Mouse (Mus musculus) natural killer cell, adult 2 months (primary cell): Measurements from ENCODE around the gene Btbd9.

Experiments
- DNase-seq, 2 experiments: peaks; one replicate each; pipeline ENCODE4 v3.0.0; 2022; ENCODE audit warnings: low spot score in 2 of 2

The Btbd9 gene

DNA sequence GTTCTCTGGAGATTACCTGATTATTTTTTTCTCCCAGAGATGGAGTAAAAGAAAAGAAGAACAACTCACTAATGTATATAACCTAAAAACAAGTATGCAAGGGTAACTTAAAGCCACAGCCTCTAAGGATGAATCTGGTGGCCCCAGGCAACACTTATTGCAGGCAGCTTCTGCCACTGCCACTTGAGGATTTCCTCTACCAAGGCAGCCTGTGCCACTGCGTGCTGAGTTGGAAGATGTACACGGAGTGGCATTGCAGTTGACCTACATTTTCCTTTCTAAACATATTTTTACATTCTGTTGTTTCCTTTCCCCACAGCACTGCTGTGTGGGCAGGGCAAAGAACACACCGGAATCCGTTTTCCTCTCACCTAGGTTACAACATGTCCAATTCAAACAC, 184.3 kb downstream of the Btbd9 start:
- DNase-seq = no peak

DNA sequence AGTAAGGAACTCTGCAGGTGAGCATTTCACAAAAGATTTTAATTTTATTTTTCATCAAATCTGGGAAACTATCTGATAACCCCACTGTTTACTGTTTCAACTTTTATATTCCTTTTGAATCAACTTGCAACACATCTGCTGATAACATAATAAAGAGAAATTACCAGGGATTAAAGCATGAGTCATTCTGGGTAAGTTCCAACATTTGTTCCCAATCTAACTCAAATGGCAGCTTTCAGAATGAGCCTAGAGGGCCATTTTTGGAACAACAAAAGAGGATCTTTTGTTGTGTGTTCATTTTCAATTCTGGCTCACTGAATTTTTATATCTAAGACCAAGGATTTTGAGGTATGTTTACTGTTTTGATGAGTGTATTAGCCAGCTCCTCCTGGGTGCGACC, 185.1 kb downstream of the Btbd9 start:
- DNase-seq = no peak

DNA sequence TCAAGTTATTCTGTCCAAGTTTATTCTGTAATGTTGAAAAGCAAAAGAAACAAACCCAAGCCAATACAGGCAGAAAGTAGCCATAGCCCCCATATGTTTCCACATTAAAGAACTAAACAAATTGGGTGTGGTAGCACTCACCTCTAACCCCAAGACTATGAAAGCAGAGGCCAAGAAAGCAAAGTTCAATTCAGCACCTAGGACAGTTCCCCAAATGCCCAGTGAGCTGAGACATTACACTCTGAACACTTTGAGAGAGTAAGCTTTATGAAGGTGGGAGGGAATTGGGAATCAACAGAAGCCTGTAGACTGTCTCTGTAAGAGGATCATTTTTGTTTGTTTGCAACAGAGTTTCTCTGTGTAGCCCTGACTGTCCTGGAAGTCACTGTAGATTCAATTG, 186.6 kb downstream of the Btbd9 start:
- DNase-seq = no peak

DNA sequence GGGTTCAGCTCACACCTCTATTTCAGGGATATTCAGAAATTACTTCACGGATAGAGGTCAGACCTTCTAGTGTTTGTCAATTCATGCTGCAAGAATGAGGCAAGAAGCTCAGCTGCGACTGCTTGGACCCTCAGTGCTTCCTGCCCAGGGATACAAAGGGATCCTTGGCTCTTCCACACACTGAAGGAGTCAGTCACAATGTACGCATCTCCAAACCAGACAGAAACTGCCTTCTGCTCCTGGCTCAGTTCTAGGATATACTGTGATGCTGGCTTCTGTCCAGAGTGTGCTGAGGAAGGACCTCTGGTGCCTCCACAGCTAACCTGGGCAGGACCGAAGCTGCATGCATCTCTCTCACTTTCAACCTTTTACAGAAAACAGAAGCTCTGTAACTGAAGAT, 187.5 kb downstream of the Btbd9 start:
- DNase-seq = no peak

DNA sequence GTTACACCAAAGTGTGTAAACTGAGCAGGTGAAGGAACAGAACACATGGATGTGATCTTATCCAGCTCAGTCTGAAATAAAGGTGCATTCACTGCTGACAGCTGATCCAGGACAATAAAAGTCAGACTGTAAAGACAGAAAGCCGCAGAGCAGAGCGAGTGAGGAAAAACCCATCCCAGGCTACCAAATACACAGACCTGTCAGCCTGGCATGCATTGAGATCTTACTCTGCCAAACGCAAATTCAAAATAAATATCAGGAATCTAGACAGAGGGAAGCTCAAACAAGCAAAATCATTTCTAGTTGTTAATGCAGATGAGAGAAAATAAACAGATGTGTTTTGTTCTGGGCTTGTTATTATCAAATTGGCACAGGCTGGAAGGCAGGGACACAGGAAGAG, 187.9 kb downstream of the Btbd9 start:
- no peak for DNase-seq

DNA sequence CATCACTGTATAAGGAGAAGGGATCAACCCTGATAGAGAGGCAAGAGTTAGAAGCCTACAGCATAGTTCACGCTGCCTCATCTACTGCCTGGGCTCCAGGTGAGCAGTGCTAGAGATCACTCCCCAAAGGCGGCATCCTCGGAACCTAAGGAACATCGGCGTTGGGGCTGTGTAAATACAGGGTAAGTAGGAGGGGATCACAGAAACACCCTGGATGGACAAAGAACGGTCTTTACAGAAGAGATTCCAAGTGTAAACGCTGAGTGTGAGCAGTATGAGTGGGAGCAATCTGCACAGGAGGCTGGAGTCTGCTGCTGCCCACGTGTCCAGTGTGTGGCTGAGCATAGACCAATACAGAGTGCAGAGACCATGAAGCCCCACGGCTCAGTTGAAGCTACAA, 190.0 kb downstream of the Btbd9 start:
- DNase-seq = no peak

GRCm38 (mm10) chr17:30383649-30384048, 192.6 kb downstream of the Btbd9 start:
- no peak for DNase-seq

- DNase-seq = no peak
These were observed 197.9 kb downstream of the Btbd9 start for GRCm38 (mm10) chr17:30378221-30379010.

- no peak for DNase-seq
These were observed 198.5 kb downstream of the Btbd9 start for GRCm38 (mm10) chr17:30377754-30378153.

- DNase-seq = no peak
These were observed 201.2 kb downstream of the Btbd9 start for GRCm38 (mm10) chr17:30375107-30375506.

GRCm38 (mm10) chr17:30368559-30368958, 207.7 kb downstream of the Btbd9 start:
- DNase-seq = no peak

- no peak for DNase-seq
These were observed 211.6 kb downstream of the Btbd9 start for GRCm38 (mm10) chr17:30364701-30365100.

GRCm38 (mm10) chr17:30363365-30363764, 212.9 kb downstream of the Btbd9 start:
- DNase-seq = no peak

DNA sequence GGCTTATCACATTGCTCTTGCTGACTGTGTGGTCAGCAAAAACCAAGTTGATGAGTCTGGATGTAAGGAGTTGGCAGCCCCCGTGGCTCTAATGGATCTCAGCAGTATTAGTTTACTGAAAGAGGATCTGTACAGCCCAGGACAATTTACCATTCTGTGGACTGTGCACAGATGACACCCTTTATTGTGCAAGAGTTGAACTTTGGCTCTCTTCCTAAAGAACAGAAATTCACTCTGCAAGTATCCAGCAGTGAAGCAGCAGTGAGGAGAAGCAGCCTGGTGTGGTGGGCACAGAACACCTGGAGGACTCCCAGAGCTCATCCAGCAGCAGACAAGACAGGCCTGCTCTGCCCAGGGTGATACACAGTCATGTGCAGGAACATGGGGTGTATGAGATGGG, 215.6 kb downstream of the Btbd9 start:
- no peak for DNase-seq

DNA sequence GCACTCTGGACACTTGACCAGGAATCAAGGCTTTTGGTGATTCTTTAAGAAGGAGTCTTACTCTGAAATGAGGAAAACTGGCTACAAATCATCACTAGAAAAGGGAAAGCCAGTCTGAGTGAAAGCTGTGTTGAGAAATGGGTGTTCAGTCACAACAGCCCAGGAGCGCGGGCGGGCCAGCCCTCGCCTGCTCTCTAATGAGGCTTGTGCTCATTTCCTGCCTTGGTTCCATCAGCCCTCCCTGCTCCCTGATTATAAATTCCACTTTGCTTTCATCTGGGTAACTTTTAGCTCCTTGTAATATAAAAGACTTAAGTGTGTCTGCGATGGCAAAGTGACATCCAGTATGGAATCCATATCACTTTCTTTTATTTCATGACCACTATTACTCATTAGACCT, 216.9 kb downstream of the Btbd9 start:
- no peak for DNase-seq

- no peak for DNase-seq
These were observed 220.9 kb downstream of the Btbd9 start for GRCm38 (mm10) chr17:30355431-30355830.

- no peak for DNase-seq
These were observed 221.9 kb downstream of the Btbd9 start for GRCm38 (mm10) chr17:30354381-30354780.

GRCm38 (mm10) chr17:30348031-30348430, 228.3 kb downstream of the Btbd9 start:
- no peak for DNase-seq

- DNase-seq = no peak
These were observed 229.1 kb downstream of the Btbd9 start for GRCm38 (mm10) chr17:30347101-30347613.

GRCm38 (mm10) chr17:30345008-30345407, 231.3 kb downstream of the Btbd9 start:
- no peak for DNase-seq

DNA sequence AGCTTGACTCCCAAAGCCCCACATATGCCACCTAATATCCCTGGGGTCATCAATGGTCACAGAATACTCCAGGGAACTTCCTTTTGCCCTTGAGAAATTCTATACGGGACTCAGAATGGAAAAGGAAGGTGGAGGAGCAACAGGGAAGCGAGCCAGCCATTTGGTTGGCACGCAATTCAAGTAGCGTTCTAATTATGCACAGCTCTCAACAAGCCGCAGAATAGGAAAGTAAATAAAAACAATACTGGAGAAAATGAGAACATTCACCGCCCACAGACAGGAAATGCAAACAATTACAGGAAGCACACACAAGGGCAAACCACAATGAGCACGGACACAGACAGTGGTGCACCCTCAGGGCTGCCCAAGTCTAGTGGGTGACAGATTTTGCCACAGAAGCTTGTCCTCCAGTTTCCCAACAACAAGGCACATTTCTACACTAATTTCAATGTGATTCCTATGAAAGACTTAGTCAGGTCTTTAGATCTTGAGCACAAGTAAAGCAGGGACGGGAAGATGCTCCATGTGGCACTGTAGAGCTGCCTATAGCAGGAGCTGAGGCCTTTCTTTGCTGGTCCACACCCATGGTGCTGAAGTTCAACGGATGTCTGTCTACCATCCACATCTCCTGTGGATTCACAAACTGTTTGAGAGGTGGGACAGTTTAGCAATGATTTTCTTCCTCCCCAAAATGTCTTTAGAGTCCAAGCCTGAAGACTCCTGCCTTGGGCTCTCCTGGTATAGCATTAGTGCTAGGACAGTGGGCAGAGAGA, 232.4 kb downstream of the Btbd9 start:
- no peak for DNase-seq

DNA sequence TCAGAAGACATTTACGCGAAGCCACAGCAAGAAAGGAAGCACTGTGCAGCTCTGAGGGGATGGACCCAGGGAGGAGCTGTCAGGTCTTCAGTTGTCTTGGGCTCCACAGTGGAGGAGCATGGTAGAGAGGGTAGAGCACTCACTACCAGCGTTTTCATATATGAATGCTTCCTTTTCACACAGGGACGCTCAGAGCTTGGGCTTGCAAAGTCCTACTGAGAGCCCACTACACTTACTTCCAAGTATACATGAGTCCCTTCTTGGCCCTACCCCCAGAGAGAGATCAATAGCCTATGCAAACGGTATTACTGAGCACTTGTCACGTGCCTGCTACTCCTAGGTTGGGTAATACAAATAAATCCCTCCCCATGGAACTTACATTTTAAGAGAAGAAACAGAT, 234.7 kb downstream of the Btbd9 start:
- no peak for DNase-seq

GRCm38 (mm10) chr17:30340495-30341126, 235.7 kb downstream of the Btbd9 start:
- no peak for DNase-seq
